Mouse (Mus musculus): ENCODE measurements around the gene Mc3r.

The Mc3r gene

GRCm38 (mm10) chr2:172249336-172249735 lies 1.0 kb downstream of the Mc3r start:
- DNase-seq (ENCODE audit: low read depth in 1 of 2, low spot score in 2 of 2): no peak

- DNase-seq (ENCODE audit: low read depth in 1 of 2, low spot score in 2 of 2): no peak
These were observed 8.1 kb downstream of the Mc3r start for GRCm38 (mm10) chr2:172256418-172256817.

- no peak for DNase-seq (ENCODE audit: low read depth in 1 of 2, low spot score in 2 of 2)
These were observed 8.7 kb downstream of the Mc3r start for GRCm38 (mm10) chr2:172256956-172257355.

GRCm38 (mm10) chr2:172257471-172258065 lies 9.3 kb downstream of the Mc3r start:
- no peak for DNase-seq (ENCODE audit: low read depth in 1 of 2, low spot score in 2 of 2)

- no peak for DNase-seq (ENCODE audit: low read depth in 1 of 2, low spot score in 2 of 2)
These were observed 11.8 kb downstream of the Mc3r start for GRCm38 (mm10) chr2:172260064-172260463.

GRCm38 (mm10) chr2:172261441-172261840 lies 13.1 kb downstream of the Mc3r start:
- no peak for DNase-seq (ENCODE audit: low read depth in 1 of 2, low spot score in 2 of 2)

GRCm38 (mm10) chr2:172263216-172263615 lies 14.9 kb downstream of the Mc3r start:
- no peak for DNase-seq (ENCODE audit: low read depth in 1 of 2, low spot score in 2 of 2)

- no peak for DNase-seq (ENCODE audit: low read depth in 1 of 2, low spot score in 2 of 2)
These were observed 21.6 kb downstream of the Mc3r start for GRCm38 (mm10) chr2:172269907-172270306.

- DNase-seq (ENCODE audit: low read depth in 1 of 2, low spot score in 2 of 2): no peak
These were observed 22.2 kb downstream of the Mc3r start for GRCm38 (mm10) chr2:172270485-172270944.

- DNase-seq (ENCODE audit: low read depth in 1 of 2, low spot score in 2 of 2): no peak
These were observed 22.8 kb downstream of the Mc3r start for GRCm38 (mm10) chr2:172270974-172271697.

GRCm38 (mm10) chr2:172274662-172275061 lies 26.4 kb downstream of the Mc3r start:
- no peak for DNase-seq (ENCODE audit: low read depth in 1 of 2, low spot score in 2 of 2)

GRCm38 (mm10) chr2:172276155-172276554 lies 27.9 kb downstream of the Mc3r start:
- no peak for DNase-seq (ENCODE audit: low read depth in 1 of 2, low spot score in 2 of 2)

GRCm38 (mm10) chr2:172278979-172279378 lies 30.7 kb downstream of the Mc3r start:
- DNase-seq (ENCODE audit: low read depth in 1 of 2, low spot score in 2 of 2): no peak

GRCm38 (mm10) chr2:172282071-172282710 lies 33.9 kb downstream of the Mc3r start:
- DNase-seq (ENCODE audit: low read depth in 1 of 2, low spot score in 2 of 2): no peak

GRCm38 (mm10) chr2:172287715-172288114 lies 39.4 kb downstream of the Mc3r start:
- no peak for DNase-seq (ENCODE audit: low read depth in 1 of 2, low spot score in 2 of 2)

GRCm38 (mm10) chr2:172288965-172289364 lies 40.7 kb downstream of the Mc3r start:
- DNase-seq (ENCODE audit: low read depth in 1 of 2, low spot score in 2 of 2): no peak

GRCm38 (mm10) chr2:172289632-172290031 lies 41.3 kb downstream of the Mc3r start:
- no peak for DNase-seq (ENCODE audit: low read depth in 1 of 2, low spot score in 2 of 2)

- DNase-seq (ENCODE audit: low read depth in 1 of 2, low spot score in 2 of 2): no peak
These were observed 42.2 kb downstream of the Mc3r start for GRCm38 (mm10) chr2:172290474-172290873.

GRCm38 (mm10) chr2:172291025-172291424 lies 42.7 kb downstream of the Mc3r start:
- no peak for DNase-seq (ENCODE audit: low read depth in 1 of 2, low spot score in 2 of 2)

- no peak for DNase-seq (ENCODE audit: low read depth in 1 of 2, low spot score in 2 of 2)
These were observed 43.6 kb downstream of the Mc3r start for GRCm38 (mm10) chr2:172291755-172292524.
